Mouse (Mus musculus) kidney, adult 8-10 months (tissue): ENCODE measurements at regions not wholly inside any gene's neighbourhood (a gene's known extent, or its start where the extent isn't known, plus 50 kb on each side); places are given as distances from the start of the nearest gene placed in this dataset.
"Not testable (repeated sequence)": the region's sequence is repeated elsewhere in the genome, so short reads cannot be mapped to it uniquely, and the experiment has no call there.

Source experiments
- DNase-seq, 2 experiments: peaks; one replicate each; pipeline ENCODE4 v3.0.0; 2022

- DNase-seq: not testable (repeated sequence)
Observed at GRCm38 (mm10) chr3:110880472-110880871, 629.7 kb upstream of the Prmt6 start.

- DNase-seq: no peak
Observed at GRCm38 (mm10) chr3:110865989-110866388, 615.2 kb upstream of the Prmt6 start.

GRCm38 (mm10) chr3:110847222-110847621 is 596.4 kb upstream of the Prmt6 start:
- no peak for DNase-seq

DNA sequence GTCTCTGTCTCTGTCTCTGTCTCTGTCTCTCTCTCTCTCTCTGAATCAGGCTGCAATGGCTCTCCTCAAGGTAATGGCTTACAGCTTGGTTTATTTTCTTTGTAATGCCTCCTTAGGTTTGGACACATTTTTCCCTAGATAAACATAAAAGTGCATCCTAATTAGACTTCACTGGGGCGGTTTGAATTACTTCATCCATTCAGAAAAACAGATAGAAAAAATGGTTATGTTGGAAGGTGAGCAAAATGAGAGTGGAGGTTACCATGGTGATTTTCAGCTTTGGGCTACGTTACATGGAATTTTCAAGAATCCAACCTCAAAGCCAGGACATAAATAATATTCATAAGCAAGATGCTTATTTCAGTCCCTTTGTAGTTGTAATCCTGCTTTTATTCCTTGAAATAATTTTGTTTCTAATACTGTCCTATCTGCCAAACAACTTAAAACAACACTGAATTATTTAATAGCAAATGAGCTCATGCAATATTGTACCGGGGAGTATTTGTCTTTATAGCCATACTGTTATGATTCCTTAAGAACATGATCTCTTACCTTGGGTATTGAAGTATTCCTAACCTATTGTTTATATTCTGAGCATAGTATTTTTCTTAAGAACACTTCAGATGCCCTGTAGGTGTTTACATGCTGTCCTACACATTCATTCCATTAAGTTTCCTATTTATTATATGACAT is 570.1 kb upstream of the Prmt6 start:
- no peak for DNase-seq

DNA sequence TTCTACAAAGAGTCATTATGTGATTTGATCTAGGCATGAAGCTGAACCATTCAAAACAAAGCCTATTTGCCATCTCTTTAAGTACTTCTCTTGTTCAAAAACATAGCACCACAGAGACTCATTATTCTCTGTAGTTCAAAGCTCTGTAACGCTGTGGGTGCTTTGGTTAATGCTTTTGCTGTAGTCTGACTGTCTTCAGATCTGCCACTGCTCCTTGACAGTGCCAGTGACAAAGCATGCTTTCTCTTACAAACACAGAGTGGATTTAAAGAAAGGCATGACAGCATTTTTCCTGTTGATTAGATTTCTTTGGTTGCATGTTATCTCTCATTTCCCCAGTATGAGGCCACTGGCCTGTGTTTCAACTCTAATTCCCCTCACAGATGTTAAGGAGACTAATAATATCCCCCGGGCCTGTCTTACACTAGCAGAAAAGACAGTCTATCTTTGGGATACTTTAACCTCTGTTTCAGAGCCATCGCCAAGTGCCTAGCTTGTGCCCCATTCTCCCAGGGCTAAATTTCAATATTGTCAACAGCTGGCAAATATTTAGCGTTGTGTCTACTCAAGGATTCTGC is 538.3 kb upstream of the Prmt6 start:
- DNase-seq: no peak

GRCm38 (mm10) chr3:110755266-110755665 is 504.5 kb upstream of the Prmt6 start:
- peak in 1 of 2 experiments; percentile 5 for DNase-seq

GRCm38 (mm10) chr3:110746273-110746672 is 495.5 kb upstream of the Prmt6 start:
- no peak for DNase-seq

DNA sequence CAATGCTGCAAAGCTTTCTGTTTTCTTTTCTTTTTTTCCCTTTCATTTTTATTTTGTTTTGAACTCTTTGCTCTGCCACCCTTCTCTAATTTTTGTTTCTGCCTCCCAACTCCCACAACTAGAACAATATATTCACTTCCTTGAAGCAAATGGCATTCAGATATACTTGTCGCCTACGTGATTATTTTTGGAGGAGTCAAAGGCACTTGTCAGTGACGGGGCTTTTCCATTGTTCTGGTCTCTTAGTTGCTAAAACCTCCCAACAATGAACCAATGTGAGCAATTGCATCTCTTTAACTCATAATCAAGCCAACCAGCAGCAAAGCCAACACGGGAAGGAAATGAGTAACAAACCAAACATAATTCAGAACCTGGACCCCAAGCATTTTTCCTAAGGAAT is 449.3 kb upstream of the Prmt6 start:
- no peak for DNase-seq

DNA sequence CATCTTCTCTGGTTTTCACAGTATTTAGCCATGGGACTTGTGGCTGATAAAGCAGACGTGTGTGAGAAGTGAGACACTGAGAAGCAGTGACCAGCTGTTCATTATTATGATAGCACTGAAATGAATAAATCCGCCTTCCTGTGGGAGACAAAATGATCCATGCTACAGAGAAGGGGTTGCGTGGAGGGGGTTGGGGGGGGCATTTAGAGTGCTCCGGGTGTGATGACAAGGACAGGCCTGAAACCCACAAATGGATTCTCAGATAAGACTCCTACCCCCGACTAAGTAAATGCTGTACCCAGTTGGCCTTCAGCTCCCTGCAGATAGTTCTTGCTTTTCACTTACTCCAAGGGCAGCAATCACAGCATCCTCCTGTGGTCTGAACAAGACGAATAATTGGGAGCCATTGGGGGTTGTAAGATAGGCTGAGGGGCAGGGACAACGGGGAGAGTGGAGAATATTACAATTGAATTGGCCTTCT is 416.8 kb upstream of the Prmt6 start:
- no peak for DNase-seq

- DNase-seq: no peak
Observed at GRCm38 (mm10) chr3:110666992-110667391, 416.2 kb upstream of the Prmt6 start.

DNA sequence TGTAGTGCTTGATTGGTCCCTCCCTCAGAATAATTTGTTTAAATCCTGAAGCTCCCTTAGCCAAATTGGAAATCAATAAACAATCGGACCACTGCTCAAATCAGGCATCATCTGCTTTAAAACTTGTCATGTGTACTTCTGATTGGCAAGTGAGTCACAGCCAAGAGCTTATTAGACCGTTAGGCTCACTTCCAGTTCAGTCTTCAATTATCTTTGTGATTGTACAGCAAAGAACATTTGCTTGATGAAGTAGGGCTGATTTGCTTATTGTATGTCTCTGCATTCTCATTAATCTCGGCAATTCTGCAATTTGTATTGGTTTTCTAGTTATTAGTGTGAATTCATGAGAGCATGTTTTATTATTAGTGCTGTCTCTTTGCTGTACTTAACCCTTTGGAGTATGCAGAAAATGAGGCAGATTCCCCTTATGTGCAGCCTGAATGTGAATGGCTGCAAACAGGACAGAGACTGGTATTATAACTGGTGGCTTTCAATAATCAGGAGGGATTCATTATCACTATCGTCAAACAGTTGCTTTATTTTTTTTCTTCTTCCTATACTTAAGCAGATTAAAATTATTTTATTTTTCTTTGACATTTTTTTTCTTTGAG is 406.8 kb upstream of the Prmt6 start:
- DNase-seq: no peak

GRCm38 (mm10) chr3:110626326-110626725 is 375.5 kb upstream of the Prmt6 start:
- DNase-seq: no peak

DNA sequence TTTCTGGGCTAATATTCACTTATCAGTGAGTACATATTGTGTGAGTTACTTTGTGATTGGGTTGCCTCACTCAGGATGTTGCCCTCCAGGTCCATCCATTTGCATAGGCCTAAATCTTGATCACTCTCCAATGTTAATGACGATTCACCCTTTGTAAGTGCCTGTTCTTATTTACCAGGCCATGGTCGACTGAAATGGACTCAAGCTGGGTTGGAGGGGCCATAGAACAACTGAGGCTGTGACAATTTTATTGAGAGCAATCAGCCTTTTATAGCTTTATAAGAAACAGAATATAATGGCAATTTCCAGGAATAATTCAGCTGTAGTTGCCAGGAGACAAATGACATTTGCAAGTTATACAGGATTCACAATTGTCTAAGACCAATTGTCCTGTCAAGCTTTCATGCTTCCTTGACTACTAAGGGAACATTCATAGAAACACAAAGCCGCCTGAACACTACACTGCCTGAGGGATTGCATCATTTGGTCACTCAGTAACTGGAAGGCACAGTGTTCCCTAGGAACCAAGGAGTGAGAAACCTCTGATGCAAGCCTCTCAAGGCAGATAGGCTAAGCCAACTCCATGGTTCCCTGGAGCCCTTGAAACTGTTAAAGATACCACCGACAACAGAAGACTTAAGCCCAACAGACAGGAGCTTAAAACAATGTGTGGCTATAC is 348.5 kb upstream of the Prmt6 start:
- DNase-seq: peak; percentile 11 to 21

DNA sequence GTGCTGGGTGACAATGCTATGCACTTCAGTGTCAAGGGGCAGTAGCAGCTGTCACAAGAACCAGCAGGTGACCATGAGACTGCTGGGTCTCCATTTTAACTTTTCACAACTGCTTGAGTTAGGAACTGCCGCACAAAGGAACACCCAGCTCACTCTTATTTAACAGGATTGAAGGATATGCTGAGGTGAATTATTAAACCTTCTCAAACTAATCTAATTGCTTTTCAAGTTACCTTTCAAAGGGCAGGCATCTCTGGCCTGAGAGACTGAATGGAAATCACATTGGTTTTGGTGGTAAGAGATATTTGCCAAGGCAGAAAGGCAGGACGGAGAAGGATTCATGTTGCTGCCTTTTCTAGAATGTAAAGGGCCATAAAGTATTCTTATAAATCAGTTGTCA is 332.0 kb upstream of the Prmt6 start:
- DNase-seq: peak; percentile 23 to 37

DNA sequence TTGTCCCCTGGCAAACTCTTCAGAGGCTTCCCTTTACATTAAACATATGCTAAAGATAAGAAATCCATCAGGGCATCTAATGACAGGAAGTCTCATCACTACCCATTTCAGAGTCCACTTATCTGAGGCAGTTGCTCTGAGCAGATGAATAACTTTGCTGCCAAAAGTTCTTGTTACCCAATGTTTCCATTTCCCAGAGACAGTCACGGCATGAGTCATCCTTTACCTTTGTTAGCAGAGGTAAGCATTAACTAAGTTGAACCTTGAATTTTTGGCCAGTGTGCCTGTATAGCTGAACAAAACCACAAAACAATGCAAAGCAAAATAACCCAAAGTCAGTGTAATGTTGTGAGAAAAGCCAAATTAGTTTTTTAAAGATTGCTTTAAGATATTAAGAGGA is 328.5 kb upstream of the Prmt6 start:
- DNase-seq: peak; percentile 13 to 39

GRCm38 (mm10) chr3:110567187-110567586 is 316.4 kb upstream of the Prmt6 start:
- no peak for DNase-seq

- no peak for DNase-seq
Observed at GRCm38 (mm10) chr3:110547326-110547725, 296.5 kb upstream of the Prmt6 start.

DNA sequence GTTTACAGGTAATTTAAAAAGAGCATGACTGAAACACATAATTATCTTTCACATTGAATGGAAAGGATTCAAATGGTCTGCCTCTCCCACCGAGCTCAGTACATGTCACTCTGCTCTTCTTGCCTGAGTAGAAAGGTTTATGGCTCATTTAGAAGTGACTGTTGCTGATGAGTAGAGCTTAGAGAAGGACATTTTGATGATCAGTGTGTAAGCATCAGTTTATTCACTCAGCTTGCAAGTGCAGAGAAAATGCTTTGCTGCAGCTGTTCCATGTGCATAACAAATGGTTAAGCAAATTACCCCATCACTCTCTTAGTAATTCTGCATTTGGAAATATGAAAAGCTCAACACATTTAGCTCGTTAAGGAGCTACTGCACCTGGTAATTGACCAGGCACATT is 287.5 kb upstream of the Prmt6 start:
- DNase-seq: no peak
